Mouse (Mus musculus): ENCODE measurements around the gene Cldn15. TPM values are rescaled to one million over a fixed set of nuclear protein-coding genes. Genes with fewer than 3 reads are reported as not detected.

Cldn15 gene
- polyA plus RNA-seq, 1 experiment from 2014 or later: 0.77 TPM

- Histone ChIP-seq H3K27me3 (replicated peaks; ENCODE audit: control insufficient read depth, insufficient read depth, low read length) (no peaks in the 10 kb centered on the region), H3K4me3 (ENCODE audit: low read depth, low read length) (no peak overlapping the region), H3K4me1 (ENCODE audit: control insufficient read depth, insufficient read depth, low read length) (no peaks in the 10 kb centered on the region), H3K9me3 (ENCODE audit: control insufficient read depth, low read length) (no peaks in the 10 kb centered on the region), H3K4me2 (ENCODE audit: low read depth, low read length) (no peak overlapping the region), H3K27ac (replicated peaks; ENCODE audit: low read depth, low read length) (no peak overlapping the region), H3K9ac (ENCODE audit: low read depth, low read length) (no peak overlapping the region), H3K36me3 (ENCODE audit: control insufficient read depth, insufficient read depth, low read length) (peaks cover 19% of the 10 kb centered on the region)
- no peak for DNase-seq (ENCODE audit: low spot score)
- WGBS: 83% methylated on average over 4 of the region's 5 CpGs
- ATAC-seq (ENCODE audit: low read depth): no peak
Measured at GRCm38 (mm10) chr5:136999449-136999848, 33.0 kb downstream of the Cldn15 start.

GRCm38 (mm10) chr5:137000612-137001011 lies 34.2 kb downstream of the Cldn15 start:
- no peak overlapping the region for H3K4me3 ChIP-seq (ENCODE audit: low read depth, low read length)
- H3K9me3 ChIP-seq (ENCODE audit: control insufficient read depth, low read length): no peaks in the 10 kb centered on the region
- no peaks in the 10 kb centered on the region for H3K27me3 ChIP-seq (replicated peaks; ENCODE audit: control insufficient read depth, insufficient read depth, low read length)
- no peaks in the 10 kb centered on the region for H3K4me1 ChIP-seq (ENCODE audit: control insufficient read depth, insufficient read depth, low read length)
- H3K27ac ChIP-seq (replicated peaks; ENCODE audit: low read depth, low read length): no peak overlapping the region
- no peak overlapping the region for H3K9ac ChIP-seq (ENCODE audit: low read depth, low read length)
- H3K4me2 ChIP-seq (ENCODE audit: low read depth, low read length): 0 out of 2 replicates have a peak overlapping the region, but pooled peaks have one; percentile 5
- WGBS: 70% methylated on average over 2 of the region's 2 CpGs
- H3K36me3 ChIP-seq (ENCODE audit: control insufficient read depth, insufficient read depth, low read length): peaks cover 8% of the 10 kb centered on the region; the same call in 1 of the 2 replicates
- DNase-seq (ENCODE audit: low spot score) (no peak), ATAC-seq (ENCODE audit: low read depth) (no peak)

GRCm38 (mm10) chr5:137007276-137007675 lies 40.9 kb downstream of the Cldn15 start:
- H3K36me3 ChIP-seq (ENCODE audit: control insufficient read depth, insufficient read depth, low read length): no peaks in the 10 kb centered on the region
- DNase-seq (ENCODE audit: low spot score) (no peak), ATAC-seq (ENCODE audit: low read depth) (no peak)
- 55% methylated on average over 8 of the region's 8 CpGs for WGBS
- no peak overlapping the region for H3K9ac ChIP-seq (ENCODE audit: low read depth, low read length)
- H3K4me1 ChIP-seq (ENCODE audit: control insufficient read depth, insufficient read depth, low read length): no peaks in the 10 kb centered on the region
- H3K27ac ChIP-seq (replicated peaks; ENCODE audit: low read depth, low read length): no peak overlapping the region
- H3K9me3 ChIP-seq (ENCODE audit: control insufficient read depth, low read length): no peaks in the 10 kb centered on the region
- H3K27me3 ChIP-seq (replicated peaks; ENCODE audit: control insufficient read depth, insufficient read depth, low read length): no peaks in the 10 kb centered on the region
- no peak overlapping the region for H3K4me2 ChIP-seq (ENCODE audit: low read depth, low read length)
- H3K4me3 ChIP-seq (ENCODE audit: low read depth, low read length): no peak overlapping the region

- Histone ChIP-seq H3K36me3 (ENCODE audit: control insufficient read depth, insufficient read depth, low read length) (no peaks in the 10 kb centered on the region), H3K27ac (replicated peaks; ENCODE audit: low read depth, low read length) (no peak overlapping the region), H3K4me2 (ENCODE audit: low read depth, low read length) (no peak overlapping the region), H3K9me3 (ENCODE audit: control insufficient read depth, low read length) (no peaks in the 10 kb centered on the region), H3K4me3 (ENCODE audit: low read depth, low read length) (no peak overlapping the region), H3K27me3 (replicated peaks; ENCODE audit: control insufficient read depth, insufficient read depth, low read length) (no peaks in the 10 kb centered on the region), H3K9ac (ENCODE audit: low read depth, low read length) (no peak overlapping the region), H3K4me1 (ENCODE audit: control insufficient read depth, insufficient read depth, low read length) (no peaks in the 10 kb centered on the region)
- 36% methylated on average over 3 of the region's 3 CpGs for WGBS
- no peak for DNase-seq (ENCODE audit: low spot score)
- ATAC-seq (ENCODE audit: low read depth): no peak
Measured at GRCm38 (mm10) chr5:137009988-137010387, 43.6 kb downstream of the Cldn15 start.

GRCm38 (mm10) chr5:137012401-137012950 lies 46.1 kb downstream of the Cldn15 start:
- ATAC-seq (ENCODE audit: low read depth): no peak
- no peak for DNase-seq (ENCODE audit: low spot score)
- WGBS: 75% methylated on average over 15 of the region's 15 CpGs
- no peak overlapping the region for H3K27ac ChIP-seq (replicated peaks; ENCODE audit: low read depth, low read length)
- no peaks in the 10 kb centered on the region for H3K27me3 ChIP-seq (replicated peaks; ENCODE audit: control insufficient read depth, insufficient read depth, low read length)
- no peaks in the 10 kb centered on the region for H3K36me3 ChIP-seq (ENCODE audit: control insufficient read depth, insufficient read depth, low read length)
- H3K9ac ChIP-seq (ENCODE audit: low read depth, low read length): no peak overlapping the region
- H3K4me2 ChIP-seq (ENCODE audit: low read depth, low read length): no peak overlapping the region
- H3K4me3 ChIP-seq (ENCODE audit: low read depth, low read length): no peak overlapping the region
- H3K9me3 ChIP-seq (ENCODE audit: control insufficient read depth, low read length): no peaks in the 10 kb centered on the region
- H3K4me1 ChIP-seq (ENCODE audit: control insufficient read depth, insufficient read depth, low read length): no peaks in the 10 kb centered on the region

GRCm38 (mm10) chr5:137015913-137016312 lies 49.5 kb downstream of the Cldn15 start:
- Histone ChIP-seq H3K27me3 (replicated peaks; ENCODE audit: control insufficient read depth, insufficient read depth, low read length) (no peaks in the 10 kb centered on the region), H3K36me3 (ENCODE audit: control insufficient read depth, insufficient read depth, low read length) (no peaks in the 10 kb centered on the region), H3K27ac (replicated peaks; ENCODE audit: low read depth, low read length) (no peak overlapping the region), H3K9me3 (ENCODE audit: control insufficient read depth, low read length) (no peaks in the 10 kb centered on the region), H3K4me3 (ENCODE audit: low read depth, low read length) (no peak overlapping the region), H3K9ac (ENCODE audit: low read depth, low read length) (no peak overlapping the region), H3K4me2 (ENCODE audit: low read depth, low read length) (no peak overlapping the region), H3K4me1 (ENCODE audit: control insufficient read depth, insufficient read depth, low read length) (no peaks in the 10 kb centered on the region)
- 91% methylated on average over 3 of the region's 3 CpGs for WGBS
- no peak for ATAC-seq (ENCODE audit: low read depth)
- DNase-seq (ENCODE audit: low spot score): no peak

- H3K36me3 ChIP-seq (ENCODE audit: control insufficient read depth, insufficient read depth, low read length): no peaks in the 10 kb centered on the region
Measured at GRCm38 (mm10) chr5:137024318-137024717, 57.9 kb downstream of the Cldn15 start.

GRCm38 (mm10) chr5:137025132-137025531 lies 58.7 kb downstream of the Cldn15 start:
- ATAC-seq (ENCODE audit: low read depth) (peak; percentile 30; the same call in 1 of the 2 replicates), DNase-seq (ENCODE audit: low spot score) (peak; percentile 52)
- peak overlapping the region; percentile 16; the same call in 1 of the 2 replicates for H3K4me2 ChIP-seq (ENCODE audit: low read depth, low read length)
- no peak overlapping the region for H3K27ac ChIP-seq (replicated peaks; ENCODE audit: low read depth, low read length)
- H3K4me3 ChIP-seq (ENCODE audit: low read depth, low read length): no peak overlapping the region
- no peaks in the 10 kb centered on the region for H3K36me3 ChIP-seq (ENCODE audit: control insufficient read depth, insufficient read depth, low read length)
- no peaks in the 10 kb centered on the region for H3K9me3 ChIP-seq (ENCODE audit: control insufficient read depth, low read length)
- H3K27me3 ChIP-seq (replicated peaks; ENCODE audit: control insufficient read depth, insufficient read depth, low read length): peaks cover 62% of the 10 kb centered on the region
- WGBS: under 1% methylated on average over 23 of the region's 23 CpGs
- H3K4me1 ChIP-seq (ENCODE audit: control insufficient read depth, insufficient read depth, low read length): no peaks in the 10 kb centered on the region
- no peak overlapping the region for H3K9ac ChIP-seq (ENCODE audit: low read depth, low read length)

More at GRCm38 (mm10) chr5:137024318-137024717, 57.9 kb downstream of the Cldn15 start:
- no peak for ATAC-seq (ENCODE audit: low read depth)
- H3K4me3 ChIP-seq (ENCODE audit: low read depth, low read length): no peak overlapping the region
- no peak overlapping the region for H3K27ac ChIP-seq (replicated peaks; ENCODE audit: low read depth, low read length)
- H3K4me1 ChIP-seq (ENCODE audit: control insufficient read depth, insufficient read depth, low read length): no peaks in the 10 kb centered on the region
- H3K4me2 ChIP-seq (ENCODE audit: low read depth, low read length): no peak overlapping the region
- H3K9ac ChIP-seq (ENCODE audit: low read depth, low read length): no peak overlapping the region
- no peaks in the 10 kb centered on the region for H3K9me3 ChIP-seq (ENCODE audit: control insufficient read depth, low read length)
- H3K27me3 ChIP-seq (replicated peaks; ENCODE audit: control insufficient read depth, insufficient read depth, low read length): peaks cover 54% of the 10 kb centered on the region
- WGBS: 50% methylated on average over 3 of the region's 3 CpGs
- no peak for DNase-seq (ENCODE audit: low spot score)

Data from embryonic facial prominence, embryonic 14.5 days (tissue).